Mouse (Mus musculus) heart, postnatal 0 days (tissue): ENCODE data around the gene 3110082I17Rik. TPM values are rescaled to one million over a fixed set of nuclear protein-coding genes. Genes with fewer than 3 reads are reported as not detected.

ENCODE experiments used
- ATAC-seq: fragments of 200-750 bp; cut with Nextera tagmentation; 2 replicates; pipeline ENCODE4 v1.8.0; 2017; ENCODE audit warnings: low read depth, moderate number of reproducible peaks, moderate library complexity; ENCODE audit not compliant: insufficient read depth
- DNase-seq: peaks from one replicate; pipeline ENCODE4 v3.0.0-alpha.2; 2016; ENCODE audit warnings: low spot score
- H3K27ac ChIP-seq: fragments of 300-500 bp; sonication (generic); 2 replicates; pipeline ENCODE4 v1.5.1; 2014; ENCODE audit warnings: low read depth, mild to moderate bottlenecking
- H3K27me3 ChIP-seq: fragments of 300-500 bp; sonication (generic); 2 replicates; pipeline ENCODE4 v1.6.1; 2014; ENCODE audit warnings: low read length, mixed read lengths; ENCODE audit not compliant: control insufficient read depth, insufficient read depth
- H3K36me3 ChIP-seq: fragments of 300-500 bp; sonication (generic); replicated peaks from 2 replicates; pipeline ENCODE4 v1.6.1; 2014; ENCODE audit warnings: low read length, mixed read lengths; ENCODE audit not compliant: control insufficient read depth, insufficient read depth
- H3K4me1 ChIP-seq: fragments of 300-500 bp; sonication (generic); 2 replicates; pipeline ENCODE4 v1.6.1; 2014; ENCODE audit warnings: antibody characterized with exemption; ENCODE audit not compliant: control insufficient read depth, insufficient read depth
- H3K4me2 ChIP-seq: fragments of 300-500 bp; sonication (generic); 2 replicates; pipeline ENCODE4 v1.6.1; 2014; ENCODE audit warnings: low read depth, mild to moderate bottlenecking, low read length, moderate library complexity
- H3K4me3 ChIP-seq: fragments of 300-500 bp; sonication (generic); 2 replicates; pipeline ENCODE4 v1.5.1; 2014; ENCODE audit warnings: low read depth, low read length
- H3K9ac ChIP-seq: fragments of 300-500 bp; sonication (generic); replicated peaks from 2 replicates; pipeline ENCODE4 v1.6.1; 2014; ENCODE audit warnings: low read depth, low read length, mixed read lengths
- H3K9me3 ChIP-seq: fragments of 300-500 bp; sonication (generic); replicated peaks from 2 replicates; pipeline ENCODE4 v1.6.1; 2016; ENCODE audit warnings: low read length; ENCODE audit not compliant: control insufficient read depth
- CTCF ChIP-seq: IDR thresholded peaks from 2 replicates; pipeline ENCODE4 v1.5.1; 2016; ENCODE audit warnings: antibody characterized with exemption, control low read depth, low read depth
- EP300 ChIP-seq: IDR thresholded peaks from 2 replicates; pipeline ENCODE4 v1.6.1; 2016; ENCODE audit warnings: antibody characterized with exemption, low read depth
- WGBS: fragments of 180-500 bp; shearing (Covaris S2); extraction: QIAGEN DNeasy Blood & Tissue Kit; methylation state at CpG from one replicate; pipeline ENCODE4 v1.1.7; 2014; 5-methylcytosine and 5-hydroxymethylcytosine counted together
- polyA plus RNA-seq: library from polyadenylated mRNA; unstranded; fragments of >200 nt; fragmentation: Nextera tagmentation; extraction: Ambion mirVana; gene quantifications from 2 replicates; pipeline ENCODE4 v1.2.1, GENCODE M21; 2015
- total RNA-seq: library from RNA; depleted of rRNA; stranded (reverse); fragments of >200 nt; gene quantifications from 2 replicates; pipeline ENCODE4 v1.2.3, GENCODE M21; 2014; ENCODE audit warnings: low replicate concordance

Gene 3110082I17Rik
- total and polyA plus RNA-seq, 2 experiments from 2014 or later, result 5.9 to 10.6 TPM

DNA sequence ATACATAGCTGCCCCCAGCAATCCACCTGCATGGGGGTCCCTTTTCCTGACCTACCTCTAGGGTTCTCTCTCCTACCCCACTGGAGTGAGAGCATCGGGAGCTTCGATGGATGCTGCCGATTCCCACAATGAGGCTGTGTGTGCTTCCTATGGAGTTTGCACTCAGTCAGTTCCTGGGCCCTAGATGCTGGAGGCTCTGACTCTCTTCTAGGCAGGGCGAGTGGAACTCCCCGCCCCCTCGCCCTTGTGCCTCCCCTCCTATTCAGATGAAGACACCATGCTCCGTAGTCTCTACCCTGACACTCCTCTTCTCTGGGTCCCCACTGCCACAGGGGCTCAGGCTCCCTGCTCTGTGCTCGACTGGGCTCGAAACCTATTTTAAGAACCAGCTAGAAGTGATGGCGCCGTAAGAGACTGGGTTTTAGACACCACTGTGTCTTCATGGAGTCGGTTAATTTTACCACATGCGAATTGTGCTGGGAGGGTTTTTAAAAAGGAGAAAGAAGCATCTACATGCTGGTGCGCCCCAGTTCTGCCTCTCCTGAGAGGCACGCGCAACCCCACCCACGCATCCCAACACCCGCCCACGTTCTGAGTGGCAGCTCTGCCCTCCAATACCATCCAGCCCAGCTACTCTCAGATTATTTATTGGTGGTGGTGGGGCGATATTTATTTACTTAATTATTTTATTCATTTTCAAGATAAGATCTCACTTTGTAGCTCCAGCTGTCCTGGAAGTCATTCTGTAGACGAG lies 142.4 kb downstream of the 3110082I17Rik start:
- no peak for DNase-seq
- Histone ChIP-seq H3K4me1 (no peaks in the 10 kb centered on the region), H3K9ac (no peak overlapping the region), H3K36me3 (no peaks in the 10 kb centered on the region), H3K27ac (no peak overlapping the region), H3K27me3 (0 out of 2 replicates have a peak, but pooled peaks cover 4% of the 10 kb centered on the region), H3K4me2 (no peak overlapping the region), H3K9me3 (no peaks in the 10 kb centered on the region), H3K4me3 (no peak overlapping the region)
- no peak for TF ChIP-seq EP300
- TF ChIP-seq CTCF, result no peak
- WGBS, result 55% methylated on average over 21 of the region's 21 CpGs
- ATAC-seq, result no peak

DNA sequence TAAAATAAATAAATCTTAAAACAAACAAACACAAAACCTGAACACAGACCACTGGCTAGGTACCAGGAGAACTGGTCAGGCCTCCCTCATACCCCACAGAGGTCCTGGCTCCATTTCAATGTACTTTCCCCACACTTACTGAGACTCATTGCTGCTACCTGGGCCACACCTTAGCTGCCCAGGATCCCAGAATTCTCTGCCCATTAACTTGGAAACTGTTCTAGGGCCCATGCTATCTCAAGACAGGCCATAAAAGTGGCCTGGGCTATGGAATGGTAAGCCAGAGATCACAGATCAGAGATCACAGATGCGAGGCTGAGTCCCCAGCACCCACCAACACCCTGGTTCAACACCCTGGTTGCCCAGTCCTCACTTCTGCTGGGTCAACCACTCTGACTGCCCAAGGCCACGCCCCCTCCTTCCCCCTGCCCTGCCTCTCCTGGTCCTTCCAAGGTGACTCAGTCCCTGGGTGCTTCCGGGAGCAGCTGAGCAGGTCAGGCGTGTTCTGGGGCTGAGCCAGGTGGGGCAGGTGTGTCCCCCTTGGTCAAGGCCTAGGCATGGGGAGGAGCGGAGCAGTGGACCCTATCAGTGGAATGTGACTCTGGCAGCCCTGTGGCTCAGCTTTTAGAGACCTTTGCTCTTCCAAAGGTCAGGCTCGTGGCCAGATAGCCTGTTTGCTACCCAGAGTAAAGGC lies 143.2 kb downstream of the 3110082I17Rik start:
- TF ChIP-seq CTCF (no peak), EP300 (no peak)
- WGBS, result 73% methylated on average over 6 of the region's 6 CpGs
- DNase-seq (no peak), ATAC-seq (no peak)
- no peak overlapping the region for H3K9ac ChIP-seq
- H3K27me3 ChIP-seq, result no peaks in the 10 kb centered on the region
- no peaks in the 10 kb centered on the region for H3K36me3 ChIP-seq
- no peaks in the 10 kb centered on the region for H3K9me3 ChIP-seq
- no peak overlapping the region for H3K4me2 ChIP-seq
- no peak overlapping the region for H3K27ac ChIP-seq
- no peaks in the 10 kb centered on the region for H3K4me1 ChIP-seq
- no peak overlapping the region for H3K4me3 ChIP-seq

GRCm38 (mm10) chr5:139314941-139315642 lies 145.2 kb downstream of the 3110082I17Rik start:
- Histone ChIP-seq H3K4me1 (no peaks in the 10 kb centered on the region), H3K4me3 (no peak overlapping the region), H3K27me3 (no peaks in the 10 kb centered on the region), H3K36me3 (no peaks in the 10 kb centered on the region), H3K9ac (no peak overlapping the region), H3K4me2 (no peak overlapping the region), H3K27ac (no peak overlapping the region), H3K9me3 (no peaks in the 10 kb centered on the region)
- no peak for ATAC-seq
- DNase-seq, result no peak
- no peak for TF ChIP-seq CTCF
- TF ChIP-seq EP300, result no peak
- 87% methylated on average over 12 of the region's 12 CpGs for WGBS

DNA sequence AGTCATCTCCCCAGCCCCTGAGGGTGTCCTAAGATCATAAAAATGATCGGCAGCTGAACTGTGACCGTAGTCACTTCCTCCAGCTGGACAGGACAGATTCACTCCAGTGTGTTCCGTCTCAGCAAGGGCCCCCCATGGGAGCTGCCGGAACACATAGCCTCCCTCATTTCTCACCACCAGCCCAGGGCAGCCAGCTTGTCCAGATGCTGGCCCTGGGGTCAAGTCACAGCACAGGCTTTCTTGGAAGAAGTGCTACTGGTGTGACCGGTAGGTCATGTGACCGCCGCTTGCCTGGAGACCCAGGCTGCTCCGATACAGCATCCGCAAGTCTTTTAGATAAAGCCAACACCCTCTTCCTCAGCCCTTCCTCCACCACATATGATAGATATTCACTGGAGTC lies 146.8 kb downstream of the 3110082I17Rik start:
- Histone ChIP-seq H3K27ac (no peak overlapping the region), H3K4me2 (no peak overlapping the region), H3K36me3 (no peaks in the 10 kb centered on the region), H3K9me3 (no peaks in the 10 kb centered on the region), H3K9ac (no peak overlapping the region), H3K4me1 (no peaks in the 10 kb centered on the region), H3K27me3 (no peaks in the 10 kb centered on the region), H3K4me3 (no peak overlapping the region)
- WGBS, result 65% methylated on average over 9 of the region's 9 CpGs
- no peak for ATAC-seq
- TF ChIP-seq EP300 (no peak), CTCF (no peak)
- DNase-seq, result no peak

DNA sequence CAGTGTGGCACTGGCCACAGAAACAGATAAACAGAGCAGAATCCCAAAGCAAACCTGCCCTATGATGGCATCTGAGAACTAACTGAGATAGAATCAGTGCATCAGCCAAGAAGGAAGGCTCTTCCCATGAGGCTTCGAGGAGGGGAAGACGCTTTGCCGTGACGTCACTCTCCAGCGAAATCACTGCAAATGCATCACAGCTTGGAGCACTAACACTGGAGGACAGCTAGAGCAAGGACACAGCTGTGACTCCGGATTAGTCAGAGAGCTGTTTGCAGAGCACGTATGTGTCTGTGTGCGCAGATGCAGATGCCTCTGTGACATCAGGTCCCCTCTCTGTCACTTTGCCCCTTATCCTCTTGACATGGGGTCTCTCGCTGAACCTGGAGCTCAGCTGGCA lies 148.5 kb downstream of the 3110082I17Rik start:
- Histone ChIP-seq H3K4me1 (no peaks in the 10 kb centered on the region), H3K4me3 (no peak overlapping the region), H3K27ac (no peak overlapping the region), H3K27me3 (no peaks in the 10 kb centered on the region), H3K4me2 (no peak overlapping the region), H3K9me3 (no peaks in the 10 kb centered on the region), H3K9ac (no peak overlapping the region), H3K36me3 (no peaks in the 10 kb centered on the region)
- WGBS, result 81% methylated on average over 9 of the region's 9 CpGs
- TF ChIP-seq CTCF (no peak), EP300 (no peak)
- ATAC-seq, result no peak
- no peak for DNase-seq
